Mouse (Mus musculus) limb, embryonic 14.5 days (tissue): ENCODE measurements at regions not wholly inside any gene's neighbourhood (a gene's known extent, or its start where the extent isn't known, plus 50 kb on each side); places are given as distances from the start of the nearest gene placed in this dataset.

Source experiments
- ATAC-seq: fragments of 200-750 bp; cut with Nextera tagmentation; 2 replicates; pipeline ENCODE4 v1.8.0; 2017; ENCODE audit warnings: low read depth, moderate number of reproducible peaks, moderate TSS enrichment; ENCODE audit not compliant: low FRiP score
- DNase-seq: peaks from one replicate; pipeline ENCODE4 v3.0.0-alpha.2; 2015; ENCODE audit warnings: low spot score
- H3K27ac ChIP-seq: fragments of 300-500 bp; sonication (generic); replicated peaks from 2 replicates; pipeline ENCODE4 v1.5.1; 2014; ENCODE audit warnings: low read depth, mild to moderate bottlenecking, low read length, moderate library complexity, mixed read lengths
- H3K27me3 ChIP-seq: fragments of 300-500 bp; sonication (generic); 2 replicates; pipeline ENCODE4 v1.6.1; 2014; ENCODE audit warnings: low read length, mixed read lengths; ENCODE audit not compliant: control insufficient read depth, insufficient read depth
- H3K36me3 ChIP-seq: fragments of 300-500 bp; sonication (generic); 2 replicates; pipeline ENCODE4 v1.6.1; 2014; ENCODE audit warnings: mild to moderate bottlenecking, low read length, moderate library complexity, mixed read lengths; ENCODE audit not compliant: control insufficient read depth, insufficient read depth
- H3K4me1 ChIP-seq: fragments of 300-500 bp; sonication (generic); 2 replicates; pipeline ENCODE4 v1.6.1; 2014; ENCODE audit warnings: antibody characterized with exemption, low read length, mixed read lengths; ENCODE audit not compliant: control insufficient read depth, insufficient read depth
- H3K4me2 ChIP-seq: fragments of 300-500 bp; sonication (generic); replicated peaks from 2 replicates; pipeline ENCODE4 v1.6.1; 2014; ENCODE audit warnings: low read depth, mild to moderate bottlenecking, low read length, moderate library complexity; ENCODE audit not compliant: severe bottlenecking
- H3K4me3 ChIP-seq: fragments of 300-500 bp; sonication (generic); replicated peaks from 2 replicates; pipeline ENCODE4 v1.5.1; 2014; ENCODE audit warnings: low read length
- H3K9ac ChIP-seq: fragments of 300-500 bp; sonication (generic); 2 replicates; pipeline ENCODE4 v1.6.1; 2014; ENCODE audit warnings: mild to moderate bottlenecking, low read depth, low read length, moderate library complexity; ENCODE audit not compliant: severe bottlenecking
- H3K9me3 ChIP-seq: fragments of 300-500 bp; sonication (generic); 2 replicates; pipeline ENCODE4 v1.6.1; 2016; ENCODE audit warnings: low read length; ENCODE audit not compliant: control insufficient read depth
- POLR2A ChIP-seq: fragments of 200-500 bp; IDR thresholded peaks from 2 replicates; pipeline ENCODE4 v1.8.0; 2012; ENCODE audit warnings: inconsistent platforms, mild to moderate bottlenecking, moderate library complexity, borderline replicate concordance; ENCODE audit not compliant: insufficient read depth, insufficient read length; ENCODE audit errors: extremely low read depth
- WGBS: fragments of 180-500 bp; shearing (Covaris S2); extraction: QIAGEN DNeasy Blood & Tissue Kit; methylation state at CpG from one replicate; pipeline ENCODE4 v1.1.7; 2014; 5-methylcytosine and 5-hydroxymethylcytosine counted together

DNA sequence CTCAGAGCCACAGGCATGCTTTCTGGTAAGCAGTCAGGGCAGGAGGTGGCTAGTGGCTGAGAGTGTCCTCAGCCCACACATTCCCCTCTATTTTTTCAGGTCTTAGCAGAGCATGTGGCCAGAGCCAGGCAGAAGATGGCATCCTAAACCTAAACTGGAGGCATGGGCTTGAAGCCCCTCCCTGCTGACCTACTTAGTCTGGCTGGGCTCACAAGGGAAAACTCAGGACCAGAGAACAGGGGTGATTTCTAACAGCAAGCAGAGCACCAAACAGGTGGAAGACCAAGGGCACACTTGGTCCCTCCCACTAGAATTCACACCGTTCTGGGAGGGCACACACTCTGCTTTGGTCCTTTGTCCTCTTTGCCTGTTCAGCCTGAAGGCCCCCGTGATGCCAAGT, 246.6 kb upstream of the Trpc7 start:
- TF ChIP-seq POLR2A: no peak
- no peak overlapping the region for H3K27ac ChIP-seq
- no peaks in the 10 kb centered on the region for H3K36me3 ChIP-seq
- DNase-seq (no peak), ATAC-seq (no peak)
- H3K9me3 ChIP-seq: no peaks in the 10 kb centered on the region
- H3K4me1 ChIP-seq: peaks cover 17% of the 10 kb centered on the region
- no peak overlapping the region for H3K4me3 ChIP-seq
- WGBS: 18% methylated on average over 2 of the region's 2 CpGs
- H3K4me2 ChIP-seq: no peak overlapping the region
- H3K27me3 ChIP-seq: no peaks in the 10 kb centered on the region
- H3K9ac ChIP-seq: no peak overlapping the region

GRCm38 (mm10) chr13:57115936-57116335, 220.1 kb upstream of the Trpc7 start:
- no peak for TF ChIP-seq POLR2A
- no peaks in the 10 kb centered on the region for H3K9me3 ChIP-seq
- DNase-seq: no peak
- WGBS: 43% methylated on average over 9 of the region's 9 CpGs
- H3K27ac ChIP-seq: no peak overlapping the region
- no peak for ATAC-seq
- H3K9ac ChIP-seq: no peak overlapping the region
- H3K27me3 ChIP-seq: no peaks in the 10 kb centered on the region
- no peak overlapping the region for H3K4me3 ChIP-seq
- H3K4me2 ChIP-seq: no peak overlapping the region
- no peaks in the 10 kb centered on the region for H3K36me3 ChIP-seq
- H3K4me1 ChIP-seq: no peaks in the 10 kb centered on the region

- Histone ChIP-seq H3K27ac (no peak overlapping the region), H3K4me1 (0 out of 2 replicates have a peak, but pooled peaks cover 4% of the 10 kb centered on the region), H3K4me3 (no peak overlapping the region), H3K4me2 (no peak overlapping the region), H3K27me3 (no peaks in the 10 kb centered on the region), H3K36me3 (no peaks in the 10 kb centered on the region), H3K9ac (no peak overlapping the region), H3K9me3 (no peaks in the 10 kb centered on the region)
- WGBS: 25% methylated on average over 12 of the region's 12 CpGs
- ATAC-seq (no peak), DNase-seq (no peak)
- no peak for TF ChIP-seq POLR2A
Observed at GRCm38 (mm10) chr13:57107956-57108355, 212.2 kb upstream of the Trpc7 start.

DNA sequence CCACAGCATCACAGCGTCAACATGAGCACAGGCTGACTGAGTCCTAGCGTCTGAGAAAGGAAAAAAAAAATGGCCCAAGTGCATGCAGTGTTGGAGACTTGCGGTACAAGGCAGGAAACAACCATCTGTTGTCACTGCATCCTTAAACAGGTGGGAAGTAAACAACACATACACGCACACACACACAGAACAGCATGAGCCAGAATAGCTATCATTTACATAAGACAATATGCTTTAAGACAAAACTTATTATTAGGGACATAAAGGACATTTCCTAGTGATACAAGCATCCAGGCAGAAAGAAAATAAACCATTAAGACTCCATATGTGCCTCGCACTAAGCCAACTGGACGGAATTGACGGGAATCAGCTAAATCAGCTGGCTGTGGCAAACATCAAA, 203.8 kb upstream of the Trpc7 start:
- H3K4me3 ChIP-seq: no peak overlapping the region
- no peak overlapping the region for H3K9ac ChIP-seq
- H3K36me3 ChIP-seq: no peaks in the 10 kb centered on the region
- H3K27me3 ChIP-seq: no peaks in the 10 kb centered on the region
- no peak for TF ChIP-seq POLR2A
- H3K4me2 ChIP-seq: no peak overlapping the region
- no peak overlapping the region for H3K27ac ChIP-seq
- H3K9me3 ChIP-seq: no peaks in the 10 kb centered on the region
- H3K4me1 ChIP-seq: no peaks in the 10 kb centered on the region
- WGBS: 88% methylated on average over 7 of the region's 7 CpGs
- DNase-seq (no peak), ATAC-seq (no peak)

DNA sequence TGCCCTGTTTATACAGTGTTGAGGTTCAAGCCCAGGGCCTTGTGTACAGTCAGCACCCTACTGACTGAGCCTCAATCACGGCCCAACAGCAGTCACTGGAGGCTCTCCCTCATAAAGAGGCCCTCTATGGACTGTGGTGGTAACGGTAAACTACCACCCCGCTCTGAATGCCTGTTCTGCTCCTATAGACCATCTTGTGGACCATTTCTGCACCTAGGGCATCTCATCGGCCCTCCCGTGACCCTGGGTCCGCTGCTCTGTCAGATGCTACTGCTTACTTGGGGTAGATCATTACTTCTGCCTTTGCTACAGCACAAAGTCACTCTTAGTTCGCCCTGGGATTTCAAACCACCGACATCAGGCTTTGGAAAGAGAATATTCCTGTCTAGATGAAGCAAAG, 196.1 kb upstream of the Trpc7 start:
- H3K4me2 ChIP-seq: no peak overlapping the region
- no peaks in the 10 kb centered on the region for H3K36me3 ChIP-seq
- DNase-seq: no peak
- H3K27me3 ChIP-seq: no peaks in the 10 kb centered on the region
- H3K27ac ChIP-seq: no peak overlapping the region
- no peak for ATAC-seq
- no peaks in the 10 kb centered on the region for H3K4me1 ChIP-seq
- H3K9ac ChIP-seq: no peak overlapping the region
- WGBS: 85% methylated on average over 8 of the region's 8 CpGs
- H3K9me3 ChIP-seq: no peaks in the 10 kb centered on the region
- no peak for TF ChIP-seq POLR2A
- no peak overlapping the region for H3K4me3 ChIP-seq

- Histone ChIP-seq H3K27ac (no peak overlapping the region), H3K36me3 (no peaks in the 10 kb centered on the region), H3K4me2 (no peak overlapping the region), H3K4me1 (no peaks in the 10 kb centered on the region), H3K4me3 (no peak overlapping the region), H3K9ac (no peak overlapping the region), H3K27me3 (no peaks in the 10 kb centered on the region), H3K9me3 (no peaks in the 10 kb centered on the region)
- 83% methylated on average over 13 of the region's 13 CpGs for WGBS
- ATAC-seq (no peak), DNase-seq (no peak)
- no peak for TF ChIP-seq POLR2A
Observed at GRCm38 (mm10) chr13:57089381-57090075, 193.7 kb upstream of the Trpc7 start.
